Mouse (Mus musculus): Measurements from ENCODE around the gene Coq8b. TPM values are rescaled to one million over a fixed set of nuclear protein-coding genes. Genes with fewer than 3 reads are reported as not detected.

Coq8b gene
- polyA plus RNA-seq, 1 experiment from 2014 or later: 20.1 TPM

- Histone ChIP-seq H3K9me3 (replicated peaks) (no peaks in the 10 kb centered on the region), H3K4me1 (no peaks in the 10 kb centered on the region), H3K4me2 (no peak overlapping the region), H3K9ac (replicated peaks) (no peak overlapping the region), H3K27ac (replicated peaks) (no peak overlapping the region), H3K4me3 (replicated peaks) (no peak overlapping the region), H3K27me3 (replicated peaks) (no peaks in the 10 kb centered on the region), H3K36me3 (peaks cover 88% of the 10 kb centered on the region)
- 92% methylated on average over 4 of the region's 4 CpGs for WGBS
- ATAC-seq (ENCODE audit: low FRiP score): no peak
Measured at GRCm38 (mm10) chr7:27274916-27275315, 42.1 kb downstream of the Coq8b start.

GRCm38 (mm10) chr7:27276021-27276420 is 43.2 kb downstream of the Coq8b start:
- WGBS: 57% methylated on average over 7 of the region's 7 CpGs
- Histone ChIP-seq H3K9me3 (replicated peaks) (no peaks in the 10 kb centered on the region), H3K4me1 (no peaks in the 10 kb centered on the region), H3K27ac (replicated peaks) (no peak overlapping the region), H3K36me3 (peaks cover 85% of the 10 kb centered on the region), H3K4me2 (no peak overlapping the region), H3K27me3 (replicated peaks) (no peaks in the 10 kb centered on the region), H3K4me3 (replicated peaks) (no peak overlapping the region), H3K9ac (replicated peaks) (no peak overlapping the region)
- no peak for ATAC-seq (ENCODE audit: low FRiP score)

GRCm38 (mm10) chr7:27277191-27277590 is 44.4 kb downstream of the Coq8b start:
- Histone ChIP-seq H3K9ac (replicated peaks) (no peak overlapping the region), H3K9me3 (replicated peaks) (no peaks in the 10 kb centered on the region), H3K4me1 (no peaks in the 10 kb centered on the region), H3K27ac (replicated peaks) (no peak overlapping the region), H3K4me2 (no peak overlapping the region), H3K4me3 (replicated peaks) (no peak overlapping the region), H3K27me3 (replicated peaks) (no peaks in the 10 kb centered on the region), H3K36me3 (peaks cover 85% of the 10 kb centered on the region)
- WGBS: 94% methylated on average over 3 of the region's 3 CpGs
- no peak for ATAC-seq (ENCODE audit: low FRiP score)

GRCm38 (mm10) chr7:27281717-27282116 is 48.9 kb downstream of the Coq8b start:
- peaks cover 57% of the 10 kb centered on the region for H3K36me3 ChIP-seq
- H3K4me2 ChIP-seq: no peak overlapping the region
- ATAC-seq (ENCODE audit: low FRiP score): no peak
- no peak overlapping the region for H3K27ac ChIP-seq (replicated peaks)
- 72% methylated on average over 13 of the region's 13 CpGs for WGBS
- H3K9ac ChIP-seq (replicated peaks): no peak overlapping the region
- H3K4me1 ChIP-seq: peaks cover 10% of the 10 kb centered on the region
- H3K27me3 ChIP-seq (replicated peaks): peaks cover 3% of the 10 kb centered on the region
- no peak overlapping the region for H3K4me3 ChIP-seq (replicated peaks)
- no peaks in the 10 kb centered on the region for H3K9me3 ChIP-seq (replicated peaks)

- 66% methylated on average over 4 of the region's 4 CpGs for WGBS
- no peak overlapping the region for H3K27ac ChIP-seq (replicated peaks)
- H3K4me2 ChIP-seq: no peak overlapping the region
- no peak overlapping the region for H3K9ac ChIP-seq (replicated peaks)
- H3K27me3 ChIP-seq (replicated peaks): peaks cover 3% of the 10 kb centered on the region
- H3K4me3 ChIP-seq (replicated peaks): no peak overlapping the region
- peaks cover 52% of the 10 kb centered on the region for H3K36me3 ChIP-seq
- no peak for ATAC-seq (ENCODE audit: low FRiP score)
- no peaks in the 10 kb centered on the region for H3K9me3 ChIP-seq (replicated peaks)
- peaks cover 10% of the 10 kb centered on the region for H3K4me1 ChIP-seq
Measured at GRCm38 (mm10) chr7:27282225-27282624, 49.4 kb downstream of the Coq8b start.

- Histone ChIP-seq H3K27me3 (replicated peaks) (peaks cover 5% of the 10 kb centered on the region), H3K27ac (replicated peaks) (no peak overlapping the region), H3K9ac (replicated peaks) (no peak overlapping the region), H3K9me3 (replicated peaks) (no peaks in the 10 kb centered on the region), H3K4me2 (peak overlapping the region; percentile 44), H3K4me3 (replicated peaks) (no peak overlapping the region), H3K36me3 (peaks cover 24% of the 10 kb centered on the region), H3K4me1 (peaks cover 10% of the 10 kb centered on the region)
- peak; percentile 50 for ATAC-seq (ENCODE audit: low FRiP score)
- 2% methylated on average over 28 of the region's 28 CpGs for WGBS
Measured at GRCm38 (mm10) chr7:27284865-27285697, 52.3 kb downstream of the Coq8b start.

- H3K9ac ChIP-seq (replicated peaks): no peak overlapping the region
- H3K27me3 ChIP-seq (replicated peaks): peaks cover 5% of the 10 kb centered on the region
- H3K9me3 ChIP-seq (replicated peaks): no peaks in the 10 kb centered on the region
- no peak overlapping the region for H3K27ac ChIP-seq (replicated peaks)
- H3K36me3 ChIP-seq: peaks cover 20% of the 10 kb centered on the region
- WGBS: 6% methylated on average over 8 of the region's 8 CpGs
- no peak overlapping the region for H3K4me3 ChIP-seq (replicated peaks)
- peak; percentile 79 for ATAC-seq (ENCODE audit: low FRiP score)
- H3K4me1 ChIP-seq: peaks cover 10% of the 10 kb centered on the region
- peak overlapping the region; percentile 44 for H3K4me2 ChIP-seq
Measured at GRCm38 (mm10) chr7:27285698-27286066, 52.9 kb downstream of the Coq8b start.

GRCm38 (mm10) chr7:27288732-27289131 is 55.9 kb downstream of the Coq8b start:
- H3K9ac ChIP-seq (replicated peaks): no peak overlapping the region
- WGBS: 82% methylated on average over 7 of the region's 7 CpGs
- no peak overlapping the region for H3K4me3 ChIP-seq (replicated peaks)
- peaks cover 10% of the 10 kb centered on the region for H3K4me1 ChIP-seq
- peaks cover 5% of the 10 kb centered on the region for H3K27me3 ChIP-seq (replicated peaks)
- no peaks in the 10 kb centered on the region for H3K9me3 ChIP-seq (replicated peaks)
- H3K27ac ChIP-seq (replicated peaks): no peak overlapping the region
- H3K4me2 ChIP-seq: no peak overlapping the region
- no peaks in the 10 kb centered on the region for H3K36me3 ChIP-seq
- no peak for ATAC-seq (ENCODE audit: low FRiP score)

GRCm38 (mm10) chr7:27290555-27290954 is 57.7 kb downstream of the Coq8b start:
- WGBS: 73% methylated on average over 2 of the region's 2 CpGs
- ATAC-seq (ENCODE audit: low FRiP score): no peak

GRCm38 (mm10) chr7:27291795-27292466 is 59.1 kb downstream of the Coq8b start:
- WGBS: 71% methylated on average over 12 of the region's 12 CpGs
- Histone ChIP-seq H3K27me3 (replicated peaks) (0 out of 2 replicates have a peak, but pooled peaks cover 2% of the 10 kb centered on the region), H3K36me3 (no peaks in the 10 kb centered on the region), H3K27ac (replicated peaks) (no peak overlapping the region), H3K4me3 (replicated peaks) (no peak overlapping the region), H3K9me3 (replicated peaks) (no peaks in the 10 kb centered on the region), H3K9ac (replicated peaks) (no peak overlapping the region), H3K4me1 (no peaks in the 10 kb centered on the region), H3K4me2 (no peak overlapping the region)
- ATAC-seq (ENCODE audit: low FRiP score): no peak

More at GRCm38 (mm10) chr7:27290555-27290954, 57.7 kb downstream of the Coq8b start:
- H3K9ac ChIP-seq (replicated peaks): no peak overlapping the region
- peaks cover under 1% of the 10 kb centered on the region; the same call in 1 of the 2 replicates for H3K4me1 ChIP-seq
- H3K4me2 ChIP-seq: no peak overlapping the region
- no peak overlapping the region for H3K27ac ChIP-seq (replicated peaks)
- 0 out of 2 replicates have a peak, but pooled peaks cover 2% of the 10 kb centered on the region for H3K27me3 ChIP-seq (replicated peaks)
- no peaks in the 10 kb centered on the region for H3K36me3 ChIP-seq
- H3K4me3 ChIP-seq (replicated peaks): no peak overlapping the region
- H3K9me3 ChIP-seq (replicated peaks): no peaks in the 10 kb centered on the region

- Histone ChIP-seq H3K4me3 (replicated peaks) (no peak overlapping the region), H3K36me3 (no peaks in the 10 kb centered on the region), H3K4me2 (no peak overlapping the region), H3K27me3 (replicated peaks) (no peaks in the 10 kb centered on the region), H3K27ac (replicated peaks) (no peak overlapping the region), H3K9me3 (replicated peaks) (no peaks in the 10 kb centered on the region), H3K4me1 (no peaks in the 10 kb centered on the region), H3K9ac (replicated peaks) (no peak overlapping the region)
- no peak for ATAC-seq (ENCODE audit: low FRiP score)
- WGBS: 81% methylated on average over 4 of the region's 4 CpGs
Measured at GRCm38 (mm10) chr7:27295956-27296355, 63.1 kb downstream of the Coq8b start.

- Histone ChIP-seq H3K9me3 (replicated peaks) (no peaks in the 10 kb centered on the region), H3K9ac (replicated peaks) (no peak overlapping the region), H3K27ac (replicated peaks) (no peak overlapping the region), H3K36me3 (no peaks in the 10 kb centered on the region), H3K4me2 (no peak overlapping the region), H3K27me3 (replicated peaks) (0 out of 2 replicates have a peak, but pooled peaks cover under 1% of the 10 kb centered on the region), H3K4me3 (replicated peaks) (no peak overlapping the region), H3K4me1 (no peaks in the 10 kb centered on the region)
- 90% methylated on average over 4 of the region's 4 CpGs for WGBS
- no peak for ATAC-seq (ENCODE audit: low FRiP score)
Measured at GRCm38 (mm10) chr7:27296518-27296917, 63.7 kb downstream of the Coq8b start.

All from neural tube, embryonic 15.5 days (tissue).